Mouse (Mus musculus): ENCODE results near the gene Coro1c.

Gene Coro1c

DNA sequence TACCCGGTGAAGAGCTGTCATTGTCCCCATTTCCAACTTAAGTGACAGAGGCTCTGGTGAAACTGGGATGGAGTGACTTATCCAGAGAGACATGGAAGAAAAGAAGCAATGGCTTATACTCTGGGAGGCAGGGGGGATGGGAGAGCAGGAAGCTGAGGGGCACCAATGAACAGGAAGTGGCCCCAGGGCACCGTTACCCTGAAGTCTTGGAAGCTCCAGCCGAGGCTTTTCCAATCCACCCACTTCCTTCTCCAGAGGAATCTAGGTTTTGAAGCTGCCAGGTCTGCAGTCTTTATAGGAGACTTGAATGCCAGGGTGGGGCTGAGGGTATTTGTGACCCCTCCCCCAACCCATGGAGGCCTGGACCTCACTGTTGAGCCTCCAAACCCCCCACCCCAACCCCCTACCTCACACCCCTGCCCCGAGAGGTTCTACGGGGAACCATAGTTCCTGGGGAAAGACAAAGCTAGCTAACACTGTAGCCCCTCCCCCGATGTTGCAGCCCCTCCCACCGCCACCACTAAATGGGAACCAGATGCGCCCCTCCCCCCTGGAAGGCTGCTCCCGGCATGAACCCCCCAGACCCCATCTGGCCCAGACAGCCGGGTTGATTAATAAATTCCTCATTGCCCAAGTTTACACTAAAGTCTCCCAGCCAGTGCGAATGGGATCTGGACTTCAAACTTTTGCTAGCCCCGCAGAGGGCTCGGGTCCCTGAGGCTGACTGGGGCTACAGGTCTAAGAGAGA, 112.0 kb downstream of the Coro1c start:
- DNase-seq (ENCODE audit: low read depth): no peak
